Mouse (Mus musculus): ENCODE results near the gene Abcc4. TPM values are rescaled to one million over a fixed set of nuclear protein-coding genes. Genes with fewer than 3 reads are reported as not detected.
A peak's percentile ranks its signal among the peaks of the same experiment; 100 is the strongest.
"Not testable (repeated sequence)": the region's sequence is repeated elsewhere in the genome, so short reads cannot be mapped to it uniquely, and the experiment has no call there.

The Abcc4 gene
- polyA plus RNA-seq, 1 experiment = 8.7 TPM

GRCm38 (mm10) chr14:118563570-118563969 is 142.4 kb downstream of the Abcc4 start:
- Histone ChIP-seq H3K4me3 (replicated peaks; ENCODE audit: extremely low read depth, low read depth, low read length) (no peak overlapping the region), H3K4me1 (ENCODE audit: control insufficient read depth, insufficient read depth, low read length) (0 out of 2 replicates have a peak, but pooled peaks cover 2% of the 10 kb centered on the region)
- 67% methylated on average over 8 of the region's 8 CpGs for WGBS
- TF ChIP-seq POLR2A (IDR thresholded peaks at IDR 0.05; ENCODE audit: borderline replicate concordance, extremely low read depth, low read depth, low read length) = no peak
- TF ChIP-seq CTCF (IDR thresholded peaks at IDR 0.05; ENCODE audit: insufficient read depth, low read length) = no peak
- DNase-seq = no peak

- DNase-seq = no peak
- WGBS = 88% methylated on average over 20 of the region's 20 CpGs
- H3K4me3 ChIP-seq (replicated peaks; ENCODE audit: extremely low read depth, low read depth, low read length) = no peak overlapping the region
- no peak for TF ChIP-seq POLR2A (IDR thresholded peaks at IDR 0.05; ENCODE audit: borderline replicate concordance, extremely low read depth, low read depth, low read length)
- no peak for TF ChIP-seq CTCF (IDR thresholded peaks at IDR 0.05; ENCODE audit: insufficient read depth, low read length)
- H3K4me1 ChIP-seq (ENCODE audit: control insufficient read depth, insufficient read depth, low read length) = no peaks in the 10 kb centered on the region
These were observed 153.0 kb downstream of the Abcc4 start for GRCm38 (mm10) chr14:118552901-118553475.

GRCm38 (mm10) chr14:118552390-118552789 is 153.6 kb downstream of the Abcc4 start:
- TF ChIP-seq CTCF (IDR thresholded peaks at IDR 0.05; ENCODE audit: insufficient read depth, low read length) = no peak
- no peak for TF ChIP-seq POLR2A (IDR thresholded peaks at IDR 0.05; ENCODE audit: borderline replicate concordance, extremely low read depth, low read depth, low read length)
- no peaks in the 10 kb centered on the region for H3K4me1 ChIP-seq (ENCODE audit: control insufficient read depth, insufficient read depth, low read length)
- 76% methylated on average over 5 of the region's 5 CpGs for WGBS
- DNase-seq = no peak
- no peak overlapping the region for H3K4me3 ChIP-seq (replicated peaks; ENCODE audit: extremely low read depth, low read depth, low read length)

GRCm38 (mm10) chr14:118551725-118552285 is 154.2 kb downstream of the Abcc4 start:
- no peak for TF ChIP-seq CTCF (IDR thresholded peaks at IDR 0.05; ENCODE audit: insufficient read depth, low read length)
- no peak for TF ChIP-seq POLR2A (IDR thresholded peaks at IDR 0.05; ENCODE audit: borderline replicate concordance, extremely low read depth, low read depth, low read length)
- H3K4me1 ChIP-seq (ENCODE audit: control insufficient read depth, insufficient read depth, low read length) = no peaks in the 10 kb centered on the region
- DNase-seq = peak; percentile 15
- peak overlapping the region; percentile 16 for H3K4me3 ChIP-seq (replicated peaks; ENCODE audit: extremely low read depth, low read depth, low read length)
- 18% methylated on average over 24 of the region's 24 CpGs for WGBS

GRCm38 (mm10) chr14:118551061-118551724 is 154.8 kb downstream of the Abcc4 start:
- H3K4me3 ChIP-seq (replicated peaks; ENCODE audit: extremely low read depth, low read depth, low read length) = no peak overlapping the region
- no peak for TF ChIP-seq POLR2A (IDR thresholded peaks at IDR 0.05; ENCODE audit: borderline replicate concordance, extremely low read depth, low read depth, low read length)
- no peak for TF ChIP-seq CTCF (IDR thresholded peaks at IDR 0.05; ENCODE audit: insufficient read depth, low read length)
- DNase-seq = no peak
- H3K4me1 ChIP-seq (ENCODE audit: control insufficient read depth, insufficient read depth, low read length) = no peaks in the 10 kb centered on the region
- 19% methylated on average over 18 of the region's 18 CpGs for WGBS

- DNase-seq = no peak
- 85% methylated on average over 6 of the region's 6 CpGs for WGBS
- no peak for TF ChIP-seq POLR2A (IDR thresholded peaks at IDR 0.05; ENCODE audit: borderline replicate concordance, extremely low read depth, low read depth, low read length)
- TF ChIP-seq CTCF (IDR thresholded peaks at IDR 0.05; ENCODE audit: insufficient read depth, low read length) = no peak
- no peak overlapping the region for H3K4me3 ChIP-seq (replicated peaks; ENCODE audit: extremely low read depth, low read depth, low read length)
- H3K4me1 ChIP-seq (ENCODE audit: control insufficient read depth, insufficient read depth, low read length) = no peaks in the 10 kb centered on the region
These were observed 161.5 kb downstream of the Abcc4 start for GRCm38 (mm10) chr14:118544493-118544892.

GRCm38 (mm10) chr14:118542947-118543346 is 163.1 kb downstream of the Abcc4 start:
- no peak for TF ChIP-seq POLR2A (IDR thresholded peaks at IDR 0.05; ENCODE audit: borderline replicate concordance, extremely low read depth, low read depth, low read length)
- no peak for TF ChIP-seq CTCF (IDR thresholded peaks at IDR 0.05; ENCODE audit: insufficient read depth, low read length)
- no peak for DNase-seq
- Histone ChIP-seq H3K4me1 (ENCODE audit: control insufficient read depth, insufficient read depth, low read length) (no peaks in the 10 kb centered on the region), H3K4me3 (replicated peaks; ENCODE audit: extremely low read depth, low read depth, low read length) (no peak overlapping the region)
- 86% methylated on average over 9 of the region's 9 CpGs for whole genome bisulfite sequencing

GRCm38 (mm10) chr14:118531539-118531938 is 174.5 kb downstream of the Abcc4 start:
- no peak for TF ChIP-seq CTCF (IDR thresholded peaks at IDR 0.05; ENCODE audit: insufficient read depth, low read length)
- no peak for TF ChIP-seq POLR2A (IDR thresholded peaks at IDR 0.05; ENCODE audit: borderline replicate concordance, extremely low read depth, low read depth, low read length)
- 87% methylated on average over 3 of the region's 3 CpGs for WGBS
- DNase-seq = no peak
- no peaks in the 10 kb centered on the region for H3K4me1 ChIP-seq (ENCODE audit: control insufficient read depth, insufficient read depth, low read length)
- no peak overlapping the region for H3K4me3 ChIP-seq (replicated peaks; ENCODE audit: extremely low read depth, low read depth, low read length)

GRCm38 (mm10) chr14:118514280-118515031 is 191.6 kb downstream of the Abcc4 start:
- 45% methylated on average over 9 of the region's 9 CpGs for WGBS
- TF ChIP-seq CTCF (IDR thresholded peaks at IDR 0.05; ENCODE audit: insufficient read depth, low read length) (no peak), POLR2A (IDR thresholded peaks at IDR 0.05; ENCODE audit: borderline replicate concordance, extremely low read depth, low read depth, low read length) (no peak)
- no peak for DNase-seq

GRCm38 (mm10) chr14:118511715-118512114 is 194.3 kb downstream of the Abcc4 start:
- DNase-seq; H3K4me3 ChIP-seq (replicated peaks; ENCODE audit: extremely low read depth, low read depth, low read length); H3K4me1 ChIP-seq (ENCODE audit: control insufficient read depth, insufficient read depth, low read length): not testable (repeated sequence)
- whole genome bisulfite sequencing = 91% methylated on average over 6 of the region's 6 CpGs

More at GRCm38 (mm10) chr14:118514280-118515031, 191.6 kb downstream of the Abcc4 start:
- Histone ChIP-seq H3K4me3 (replicated peaks; ENCODE audit: extremely low read depth, low read depth, low read length) (no peak overlapping the region), H3K4me1 (ENCODE audit: control insufficient read depth, insufficient read depth, low read length) (no peaks in the 10 kb centered on the region)

Measured in lung, adult 2 months (tissue).